Mouse (Mus musculus): ENCODE measurements around the gene Rab9. TPM values are rescaled to one million over a fixed set of nuclear protein-coding genes. Genes with fewer than 3 reads are reported as not detected.
A peak's percentile ranks its signal among the peaks of the same experiment; 100 is the strongest.
"Not testable (repeated sequence)": the region's sequence is repeated elsewhere in the genome, so short reads cannot be mapped to it uniquely, and the experiment has no call there.

Rab9 gene
- 10 to 100 TPM; 15.3 to 19.5 (median 18.4) TPM for total RNA-seq (2022)

DNA sequence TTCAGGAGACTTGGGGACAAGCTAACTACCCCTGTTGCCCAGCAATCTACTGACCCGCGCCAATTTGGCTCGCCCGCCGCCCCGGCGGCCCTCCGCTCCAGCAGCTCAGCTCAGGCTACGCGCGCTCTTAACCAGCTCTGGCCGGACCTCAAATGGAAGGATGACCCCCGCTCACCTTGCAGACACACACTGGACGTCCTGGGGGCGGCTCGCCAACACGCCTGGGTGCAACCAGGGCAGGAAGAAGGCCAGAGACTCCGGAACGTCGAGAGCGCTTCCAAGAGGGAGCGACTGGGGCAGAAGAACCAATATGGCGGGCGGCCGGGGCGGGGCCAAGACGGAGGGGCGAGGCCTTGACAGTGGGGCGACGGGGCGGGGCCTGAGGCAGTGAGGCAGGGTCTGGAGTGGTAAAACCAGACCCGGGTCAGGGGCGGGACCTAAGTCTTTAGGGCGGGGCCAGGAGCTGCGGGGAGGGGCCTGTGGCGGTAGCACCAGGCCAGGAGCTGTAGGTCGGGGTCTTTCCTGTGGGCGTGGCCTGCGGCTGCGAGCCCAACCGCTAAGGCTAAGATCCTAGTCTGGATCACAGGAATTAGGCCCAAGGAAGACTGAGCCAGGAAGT, at the start of gene Rab9:
Rab9 (minus strand) TSS at position 503 of the 619 bp plus-strand sequence.
- peak; percentile 89 for DNase-seq (ENCODE audit: low spot score in 2 of 2)

- DNase-seq (ENCODE audit: low spot score in 2 of 2), result no peak
Measured at GRCm38 (mm10) chrX:166528126-166528525, 48.5 kb upstream of the Rab9 start.

- DNase-seq (ENCODE audit: low spot score in 2 of 2), result no peak
Measured at GRCm38 (mm10) chrX:166525637-166526315, 46.1 kb upstream of the Rab9 start.

DNA sequence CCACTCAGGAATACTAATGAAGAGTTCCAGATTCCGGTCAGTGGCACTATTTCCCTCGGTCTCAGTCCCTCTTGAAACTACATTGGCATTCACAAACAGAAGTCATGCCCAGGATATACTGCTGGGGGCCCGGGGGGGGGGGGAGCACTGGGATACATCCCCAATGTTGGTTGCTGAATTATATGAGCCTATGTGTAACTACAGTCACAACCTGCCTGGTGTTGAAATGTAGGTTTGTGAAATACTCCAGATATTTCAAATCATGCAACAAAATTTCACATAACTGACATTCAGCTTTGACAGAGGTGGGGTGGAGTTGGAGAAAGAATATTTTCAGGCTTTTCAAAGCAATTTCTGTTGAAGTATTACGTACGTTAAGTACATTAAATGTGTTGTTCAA, 41.1 kb upstream of the Rab9 start:
- DNase-seq (ENCODE audit: low spot score in 2 of 2), result no peak

- DNase-seq (ENCODE audit: low spot score in 2 of 2), result peak in 1 of 2 experiments; percentile 8
Measured at GRCm38 (mm10) chrX:166518345-166518744, 38.7 kb upstream of the Rab9 start, which contains the start of gene Tceanc. Gene Tceanc (minus strand): TSS chrX:166518567.

DNA sequence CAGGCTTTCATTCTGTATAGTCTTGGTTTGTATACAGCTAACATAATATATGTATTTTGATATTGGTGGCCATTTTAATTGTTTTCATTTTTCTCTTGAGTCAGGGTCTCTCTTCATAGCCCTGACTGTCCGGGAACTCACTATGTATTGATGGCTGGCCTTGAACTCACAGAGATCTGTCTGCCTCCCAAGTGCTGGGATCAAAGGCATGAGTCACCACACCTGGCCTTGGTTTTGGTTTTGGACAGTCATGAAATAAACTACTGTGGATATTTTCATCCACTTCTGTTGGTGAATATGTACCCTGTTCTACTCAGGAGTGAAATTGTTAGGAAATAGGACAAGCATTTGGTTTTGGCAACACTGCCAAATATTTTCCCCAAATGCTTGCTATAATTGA, 37.0 kb upstream of the Rab9 start:
- no peak for DNase-seq (ENCODE audit: low spot score in 2 of 2)

DNA sequence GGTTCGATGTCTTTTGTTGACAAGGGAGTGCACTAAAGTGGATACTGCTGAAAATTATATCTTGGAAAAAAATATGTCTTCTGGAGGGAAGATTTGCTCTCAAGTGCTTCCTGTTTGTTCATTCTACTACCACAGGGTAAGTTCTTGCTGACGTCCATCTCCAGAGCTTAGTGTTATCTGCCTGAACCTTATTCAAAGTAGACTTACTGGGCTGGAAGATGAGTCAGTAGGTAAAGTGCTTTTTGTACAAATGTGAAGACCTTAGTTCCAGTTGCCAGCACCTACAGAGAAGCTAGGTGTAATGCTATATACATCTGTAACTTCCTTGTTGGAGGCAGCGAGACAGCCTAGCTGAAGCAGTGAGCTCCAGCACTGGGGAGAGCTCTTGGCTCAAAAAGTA, 36.3 kb upstream of the Rab9 start:
- no peak for DNase-seq (ENCODE audit: low spot score in 2 of 2)

DNA sequence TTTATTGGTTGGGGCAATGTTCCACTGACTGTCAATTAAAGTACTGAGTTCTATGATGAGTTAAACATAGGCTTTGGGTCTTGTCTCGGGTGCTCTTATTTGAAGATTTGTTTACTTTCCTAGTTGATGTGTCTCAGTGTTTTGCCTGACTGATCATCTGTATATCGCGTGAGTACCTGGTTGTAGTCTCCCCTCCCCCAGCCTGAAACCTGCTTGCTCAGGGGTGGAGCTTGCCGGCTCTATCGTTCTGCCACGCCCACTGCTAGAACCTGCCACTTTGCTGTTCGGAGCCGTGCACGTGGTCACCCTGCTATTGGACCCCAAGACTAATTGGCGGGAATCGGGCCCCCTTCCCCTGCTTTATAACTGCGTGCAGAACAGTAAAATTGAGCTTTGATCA, 34.4 kb upstream of the Rab9 start:
- DNase-seq (ENCODE audit: low spot score in 2 of 2), result not testable (repeated sequence)

- DNase-seq (ENCODE audit: low spot score in 2 of 2), result no peak
Measured at GRCm38 (mm10) chrX:166512071-166512470, 32.4 kb upstream of the Rab9 start.

GRCm38 (mm10) chrX:166511107-166511506, 31.4 kb upstream of the Rab9 start:
- DNase-seq (ENCODE audit: low spot score in 2 of 2), result no peak

DNA sequence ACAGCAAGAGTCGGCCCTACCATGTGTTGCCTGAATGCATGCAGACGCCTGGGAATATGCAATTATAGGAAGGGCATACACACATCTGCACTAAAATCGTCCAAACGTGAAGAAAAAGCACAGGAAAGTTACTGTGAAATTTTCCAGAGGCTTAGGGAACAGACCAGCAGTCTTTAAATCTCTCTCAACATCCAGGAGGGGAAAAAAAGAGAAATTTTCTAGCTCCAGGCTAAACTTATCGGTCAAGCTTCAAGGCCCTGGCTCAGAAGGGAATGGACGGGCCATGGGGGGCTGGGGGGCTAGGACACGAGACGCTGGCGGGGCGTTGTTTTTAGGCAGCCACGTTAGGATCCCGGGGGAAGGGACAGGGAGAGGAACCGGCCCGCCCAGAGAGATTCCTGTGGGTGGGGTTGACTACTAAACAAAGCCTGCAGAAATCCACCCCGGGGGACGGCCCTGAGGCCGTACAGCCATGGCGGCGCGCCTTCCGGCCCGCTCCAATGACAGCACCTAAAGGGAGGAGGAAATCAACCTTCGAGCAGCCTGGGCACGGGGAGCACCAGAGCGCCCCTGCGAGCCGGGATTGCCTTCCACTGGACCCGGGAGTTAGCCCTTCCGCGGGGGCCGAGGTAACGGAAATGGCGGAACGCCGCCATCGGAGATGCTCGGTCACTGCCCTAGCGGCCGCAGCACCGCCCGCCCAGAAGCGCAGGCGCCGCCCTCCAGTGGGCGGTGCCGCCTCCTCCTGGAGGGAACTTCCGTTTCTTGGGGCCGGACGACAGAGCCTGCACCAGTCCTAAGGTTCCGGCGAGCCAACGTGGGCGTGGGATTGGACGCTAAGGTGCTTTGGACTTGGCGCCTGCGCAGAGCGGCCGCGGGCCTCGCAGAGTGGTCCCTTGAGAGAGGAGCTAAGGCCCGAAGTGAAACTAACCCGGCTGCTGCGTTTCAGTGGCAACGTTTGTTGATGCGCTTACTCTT, 30.4 kb upstream of the Rab9 start:
- peak; percentile 89 to 93 for DNase-seq (ENCODE audit: low spot score in 2 of 2)

DNA sequence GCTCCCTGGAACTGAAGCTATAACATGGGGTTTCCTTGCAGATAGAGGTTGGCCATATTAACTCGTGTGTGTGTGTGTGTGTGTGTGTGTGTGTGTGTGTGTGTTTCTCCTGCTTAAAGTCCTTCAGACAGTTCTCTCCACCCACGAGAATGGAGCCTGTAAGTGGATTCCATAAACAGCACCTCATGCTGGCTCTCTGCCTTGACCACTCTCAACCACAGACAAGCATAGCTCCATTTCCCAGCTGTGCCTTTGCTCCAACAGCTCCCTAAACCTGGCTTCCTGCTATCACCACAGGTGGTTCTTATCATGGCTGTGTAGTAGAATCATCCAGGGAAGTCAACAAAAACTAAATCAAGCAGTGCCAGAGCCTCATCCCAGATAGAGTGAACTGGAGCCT, 24.8 kb upstream of the Rab9 start:
- no peak for DNase-seq (ENCODE audit: low spot score in 2 of 2)

- DNase-seq (ENCODE audit: low spot score in 2 of 2), result no peak
Measured at GRCm38 (mm10) chrX:166499496-166500190, 20.0 kb upstream of the Rab9 start.

- DNase-seq (ENCODE audit: low spot score in 2 of 2), result no peak
Measured at GRCm38 (mm10) chrX:166497771-166498170, 18.1 kb upstream of the Rab9 start.

GRCm38 (mm10) chrX:166495052-166495451, 15.4 kb upstream of the Rab9 start:
- no peak for DNase-seq (ENCODE audit: low spot score in 2 of 2)

GRCm38 (mm10) chrX:166478631-166479364, 869 bp downstream of the Rab9 start:
- DNase-seq (ENCODE audit: low spot score in 2 of 2), result peak in 1 of 2 experiments; percentile 2

DNA sequence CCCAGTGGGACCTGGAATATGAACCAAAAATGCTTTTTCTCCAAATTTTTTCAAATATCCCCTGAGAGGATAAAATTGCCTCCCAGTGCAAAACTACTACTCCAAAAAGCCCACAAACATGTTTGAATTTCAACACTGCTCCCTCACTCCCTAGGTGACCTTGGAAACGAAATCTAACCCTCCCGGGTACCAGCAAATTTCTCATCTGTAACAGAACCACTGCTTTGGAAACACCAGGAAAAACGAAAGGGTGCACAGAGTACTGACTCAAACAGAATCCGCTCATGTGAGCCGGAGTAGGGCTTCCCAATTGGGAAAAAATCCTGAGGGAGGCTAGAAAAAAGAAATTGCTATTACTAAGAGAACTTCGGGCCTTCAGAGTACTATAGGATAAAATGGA, 2.3 kb downstream of the Rab9 start:
- no peak for DNase-seq (ENCODE audit: low spot score in 2 of 2)

DNA sequence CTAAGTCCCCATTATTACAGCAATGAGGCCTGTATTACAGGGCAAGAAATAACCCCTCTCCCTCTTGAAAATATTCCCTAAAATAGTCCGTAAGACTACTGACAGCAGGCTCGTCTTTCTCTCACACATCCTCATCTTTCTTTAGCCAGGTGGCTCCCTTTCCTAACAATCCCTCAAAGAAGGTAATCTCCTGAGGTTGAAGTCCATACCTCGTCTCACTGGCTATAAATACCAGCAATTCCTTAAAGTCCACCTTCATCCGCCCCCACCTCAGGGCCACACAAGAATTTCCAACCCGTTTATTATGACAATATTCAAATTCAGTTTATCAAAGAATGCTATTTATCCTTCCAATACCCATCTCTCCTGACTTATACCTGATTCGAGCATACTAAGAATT, 7.1 kb downstream of the Rab9 start:
- DNase-seq (ENCODE audit: low spot score in 2 of 2), result no peak

DNA sequence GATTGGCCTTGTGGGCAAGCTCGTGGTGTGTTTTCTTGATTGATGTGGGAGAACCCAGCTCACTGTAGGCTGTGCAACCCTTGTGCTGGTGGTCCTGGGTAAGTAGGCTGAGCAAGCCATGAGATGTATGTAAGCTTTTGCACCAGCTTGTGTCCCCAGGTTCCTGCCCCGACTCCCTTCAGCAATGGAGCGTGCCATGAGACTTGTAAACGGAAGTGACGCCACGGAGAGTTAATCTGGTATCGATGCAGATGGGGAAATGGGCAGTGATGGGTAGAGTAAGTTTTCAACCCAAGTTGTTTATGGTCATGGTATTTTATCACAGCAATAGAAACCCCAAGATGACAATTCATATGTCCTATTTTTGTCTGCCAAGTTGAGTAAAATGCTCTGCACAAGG, 11.3 kb downstream of the Rab9 start:
- DNase-seq (ENCODE audit: low spot score in 2 of 2), result no peak

DNA sequence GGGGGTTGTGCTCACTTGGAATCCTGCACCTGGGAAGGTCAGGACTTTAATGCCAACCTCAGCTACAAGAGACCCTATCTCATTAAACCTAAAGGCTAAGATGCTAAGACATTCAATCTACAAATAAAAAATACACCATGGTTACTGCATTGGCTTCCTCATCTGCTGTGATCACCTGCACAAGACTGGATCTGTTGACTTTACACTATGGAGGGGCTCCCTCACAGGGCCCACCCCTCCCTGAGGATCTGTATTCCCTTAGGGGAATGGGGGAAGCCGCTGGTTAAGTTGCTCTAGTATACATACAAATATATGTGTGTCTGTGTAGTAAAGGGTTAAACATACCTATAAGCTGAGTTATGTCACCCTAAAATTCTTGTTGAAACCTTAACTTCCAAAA, 24.1 kb downstream of the Rab9 start:
- DNase-seq (ENCODE audit: low spot score in 2 of 2), result no peak

DNA sequence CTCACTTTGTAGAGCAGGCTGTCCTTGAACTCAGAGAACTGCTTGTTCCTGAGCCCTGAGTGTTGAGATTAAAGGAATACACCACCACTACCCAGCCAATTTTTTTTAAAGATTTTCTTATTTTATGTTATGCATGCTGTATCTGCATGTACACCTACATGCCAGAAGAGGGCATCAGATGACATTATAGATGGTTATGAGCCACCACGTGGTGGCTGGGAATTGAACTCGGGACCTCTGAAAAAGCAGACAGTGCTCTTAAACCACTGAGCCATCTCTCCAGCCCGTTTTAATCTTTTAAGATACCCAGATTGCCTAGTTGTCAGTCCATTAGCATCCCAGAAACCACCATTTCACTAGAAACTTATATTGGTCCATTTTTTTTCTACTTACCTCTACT, 25.3 kb downstream of the Rab9 start:
- no peak for DNase-seq (ENCODE audit: low spot score in 2 of 2)

Data from gastrocnemius, adult 8-10 months (tissue).